Mouse (Mus musculus): ENCODE measurements at regions not wholly inside any gene's neighbourhood (a gene's known extent, or its start where the extent isn't known, plus 50 kb on each side); places are given as distances from the start of the nearest gene placed in this dataset.
A peak's percentile ranks its signal among the peaks of the same experiment; 100 is the strongest.

DNA sequence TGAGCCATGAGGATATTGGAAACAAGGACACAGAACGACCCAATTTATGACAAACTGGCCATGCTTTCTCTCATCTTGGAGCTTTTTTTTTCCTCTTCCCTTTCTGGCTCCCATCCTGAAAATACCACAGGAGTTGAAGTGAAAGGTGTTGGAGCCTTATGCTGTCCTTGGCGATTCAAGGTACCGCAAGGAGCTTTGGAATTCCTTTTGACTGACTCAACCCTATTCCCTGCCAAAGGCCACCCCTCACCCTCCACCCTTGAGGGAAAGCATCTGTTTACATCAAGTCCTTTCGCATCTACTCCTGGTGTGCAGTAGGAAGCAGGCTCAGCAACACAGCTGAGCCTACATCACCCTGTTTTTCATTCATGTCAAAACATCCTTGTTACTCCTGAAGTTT, 208.5 kb downstream of the Rap2a start:
- WGBS: 87% methylated on average over 4 of the region's 4 CpGs
- TF ChIP-seq POLR2A (IDR thresholded peaks at IDR 0.05; ENCODE audit: extremely low read depth, insufficient read depth, low read length): no peak
- no peak for TF ChIP-seq CTCF (IDR thresholded peaks at IDR 0.05; ENCODE audit: low read depth, low read length)
- H3K79me2 ChIP-seq (ENCODE audit: control insufficient read depth, insufficient read depth, low read length): no peaks in the 10 kb centered on the region
- H3K4me1 ChIP-seq (ENCODE audit: control insufficient read depth, insufficient read depth, low read length): no peaks in the 10 kb centered on the region
- DNase-seq (ENCODE audit: extremely low read depth, low read depth, low spot score): no peak
- no peak overlapping the region for H3K9ac ChIP-seq (ENCODE audit: low read depth, low read length)
- H3K27me3 ChIP-seq (ENCODE audit: control insufficient read depth, insufficient read depth, low read length): no peaks in the 10 kb centered on the region
- H3K27ac ChIP-seq (replicated peaks; ENCODE audit: insufficient read depth, low read depth, low read length): no peak overlapping the region
- H3K4me3 ChIP-seq (ENCODE audit: insufficient read depth, low read depth, low read length): no peak overlapping the region
- H3K36me3 ChIP-seq (ENCODE audit: control insufficient read depth, insufficient read depth, low read length): no peaks in the 10 kb centered on the region

DNA sequence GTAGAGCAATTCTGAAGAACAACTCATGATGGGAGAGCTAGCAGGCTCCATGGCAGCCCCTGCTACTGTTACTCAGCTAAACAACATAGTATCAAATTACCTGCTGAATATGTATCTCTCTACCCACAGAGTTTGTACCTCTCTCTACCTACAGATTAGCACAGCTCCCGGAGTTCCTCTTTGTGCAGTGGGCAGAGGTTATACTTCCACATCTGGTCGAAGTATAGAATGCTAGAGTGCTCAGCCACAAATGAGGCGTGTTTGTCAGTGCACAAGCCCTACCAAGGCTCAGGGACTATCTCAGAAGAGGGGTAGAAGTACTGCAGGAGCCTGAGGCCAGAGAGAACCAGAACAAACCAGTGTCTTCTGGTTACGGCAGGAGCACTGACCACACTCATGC, 211.6 kb upstream of the Ipo5 start:
- Histone ChIP-seq H3K4me3 (ENCODE audit: insufficient read depth, low read depth, low read length) (no peak overlapping the region), H3K27me3 (ENCODE audit: control insufficient read depth, insufficient read depth, low read length) (0 out of 2 replicates have a peak, but pooled peaks cover 3% of the 10 kb centered on the region), H3K27ac (replicated peaks; ENCODE audit: insufficient read depth, low read depth, low read length) (no peak overlapping the region), H3K4me1 (ENCODE audit: control insufficient read depth, insufficient read depth, low read length) (no peaks in the 10 kb centered on the region), H3K79me2 (ENCODE audit: control insufficient read depth, insufficient read depth, low read length) (no peaks in the 10 kb centered on the region), H3K36me3 (ENCODE audit: control insufficient read depth, insufficient read depth, low read length) (no peaks in the 10 kb centered on the region), H3K9ac (ENCODE audit: low read depth, low read length) (no peak overlapping the region)
- DNase-seq (ENCODE audit: extremely low read depth, low read depth, low spot score): no peak
- 74% methylated on average over 4 of the region's 4 CpGs for WGBS
- no peak for TF ChIP-seq CTCF (IDR thresholded peaks at IDR 0.05; ENCODE audit: low read depth, low read length)
- TF ChIP-seq POLR2A (IDR thresholded peaks at IDR 0.05; ENCODE audit: extremely low read depth, insufficient read depth, low read length): no peak

DNA sequence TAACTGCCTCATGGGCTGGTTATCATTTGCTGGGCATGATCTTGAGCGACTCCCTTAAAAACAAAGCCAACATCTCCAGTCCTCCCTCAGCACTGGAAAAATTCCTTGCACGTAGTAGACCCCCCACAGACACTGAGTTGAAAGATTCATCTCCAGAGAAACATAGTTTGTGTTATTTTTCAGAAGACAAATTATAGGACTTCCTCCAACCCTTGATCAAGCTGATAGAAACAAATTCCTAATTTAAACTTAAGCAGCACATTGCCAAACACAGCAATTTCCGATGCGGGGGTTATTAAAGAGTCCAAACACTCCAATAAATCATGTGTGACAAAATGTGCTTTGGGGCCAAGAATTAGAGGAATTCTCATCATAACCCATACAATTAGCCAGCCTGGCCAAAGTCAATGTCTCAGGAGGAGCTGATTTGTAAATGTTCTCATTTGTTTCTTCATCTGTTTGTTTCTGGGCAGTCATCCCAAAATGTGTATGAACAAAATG, 205.7 kb upstream of the Ipo5 start:
- Histone ChIP-seq H3K9ac (ENCODE audit: low read depth, low read length) (no peak overlapping the region), H3K79me2 (ENCODE audit: control insufficient read depth, insufficient read depth, low read length) (no peaks in the 10 kb centered on the region), H3K27me3 (ENCODE audit: control insufficient read depth, insufficient read depth, low read length) (no peaks in the 10 kb centered on the region), H3K36me3 (ENCODE audit: control insufficient read depth, insufficient read depth, low read length) (no peaks in the 10 kb centered on the region), H3K4me1 (ENCODE audit: control insufficient read depth, insufficient read depth, low read length) (no peaks in the 10 kb centered on the region), H3K4me3 (ENCODE audit: insufficient read depth, low read depth, low read length) (no peak overlapping the region), H3K27ac (replicated peaks; ENCODE audit: insufficient read depth, low read depth, low read length) (no peak overlapping the region)
- TF ChIP-seq CTCF (IDR thresholded peaks at IDR 0.05; ENCODE audit: low read depth, low read length) (no peak), POLR2A (IDR thresholded peaks at IDR 0.05; ENCODE audit: extremely low read depth, insufficient read depth, low read length) (no peak)
- DNase-seq (ENCODE audit: extremely low read depth, low read depth, low spot score): peak; percentile 33
- WGBS: 77% methylated on average over 4 of the region's 4 CpGs

DNA sequence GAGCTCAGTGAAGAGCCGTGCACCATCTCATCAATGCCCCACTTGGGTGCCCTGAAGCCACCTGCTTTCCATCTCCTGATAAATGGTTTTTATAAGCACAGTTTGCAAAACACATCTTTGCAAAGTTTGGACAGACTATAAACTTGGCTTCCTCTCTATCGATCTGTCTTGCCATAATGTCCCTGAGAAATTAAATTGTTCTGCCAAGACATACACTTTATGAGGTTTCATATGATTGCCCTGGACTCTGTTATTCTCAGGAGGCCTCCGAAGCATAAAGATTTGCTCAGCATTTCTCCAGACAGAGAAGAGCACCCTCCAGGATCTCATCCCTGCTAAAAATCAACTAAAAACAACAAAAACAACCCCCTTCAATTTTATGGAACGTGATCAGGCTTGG, 200.2 kb upstream of the Ipo5 start:
- H3K27me3 ChIP-seq (ENCODE audit: control insufficient read depth, insufficient read depth, low read length): no peaks in the 10 kb centered on the region
- H3K4me3 ChIP-seq (ENCODE audit: insufficient read depth, low read depth, low read length): no peak overlapping the region
- H3K9ac ChIP-seq (ENCODE audit: low read depth, low read length): no peak overlapping the region
- no peak for TF ChIP-seq POLR2A (IDR thresholded peaks at IDR 0.05; ENCODE audit: extremely low read depth, insufficient read depth, low read length)
- TF ChIP-seq CTCF (IDR thresholded peaks at IDR 0.05; ENCODE audit: low read depth, low read length): no peak
- no peaks in the 10 kb centered on the region for H3K79me2 ChIP-seq (ENCODE audit: control insufficient read depth, insufficient read depth, low read length)
- no peaks in the 10 kb centered on the region for H3K36me3 ChIP-seq (ENCODE audit: control insufficient read depth, insufficient read depth, low read length)
- H3K4me1 ChIP-seq (ENCODE audit: control insufficient read depth, insufficient read depth, low read length): no peaks in the 10 kb centered on the region
- no peak overlapping the region for H3K27ac ChIP-seq (replicated peaks; ENCODE audit: insufficient read depth, low read depth, low read length)
- DNase-seq (ENCODE audit: extremely low read depth, low read depth, low spot score): no peak
- 84% methylated on average over 4 of the region's 4 CpGs for WGBS

DNA sequence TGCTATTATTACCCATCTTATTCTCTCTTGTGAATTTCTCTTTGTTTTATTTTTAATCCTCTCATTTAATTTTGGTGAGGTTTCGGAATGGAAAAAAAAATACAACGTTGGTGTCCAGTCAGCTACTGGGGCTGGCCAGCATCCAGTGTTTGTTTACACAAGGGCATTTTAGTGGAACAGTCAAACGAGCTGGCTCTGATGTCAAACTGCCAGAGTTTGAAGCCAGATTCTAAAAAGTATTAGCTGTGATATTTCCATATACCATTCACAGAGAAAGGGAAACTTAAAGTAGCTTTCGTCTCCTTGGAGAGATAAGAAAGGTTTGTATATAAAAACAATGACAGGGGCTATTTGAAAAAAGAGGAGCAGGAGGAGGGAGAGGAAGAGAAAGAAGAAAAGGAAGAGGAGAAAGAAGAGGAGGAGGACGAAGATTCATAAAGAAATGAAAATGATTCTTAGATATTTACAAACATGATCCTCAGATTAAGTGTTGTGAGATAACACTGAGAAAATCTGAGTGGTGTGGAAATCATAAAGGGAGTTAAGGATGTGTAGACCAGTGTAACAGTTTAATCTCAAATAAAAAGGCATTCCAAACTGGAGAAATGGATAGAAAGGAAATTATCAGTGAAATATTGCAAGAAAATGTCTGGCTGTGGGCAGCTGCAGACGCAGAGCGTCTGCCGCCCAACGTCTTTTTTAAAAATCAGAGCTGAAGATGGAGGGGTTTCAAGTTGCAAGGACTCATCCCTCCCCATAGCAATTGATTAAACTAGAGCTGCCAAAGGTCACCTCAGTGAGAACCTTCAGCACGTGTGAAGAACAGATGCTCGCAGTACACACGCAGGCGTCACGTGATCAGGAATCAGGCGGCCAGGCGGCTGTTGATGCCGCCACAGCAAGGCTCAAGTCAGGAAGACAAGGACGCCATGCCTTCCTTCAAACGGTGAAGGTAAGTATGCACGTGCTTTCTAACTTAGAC, 190.3 kb upstream of the Ipo5 start:
- 58% methylated on average over 20 of the region's 20 CpGs for WGBS
- DNase-seq (ENCODE audit: extremely low read depth, low read depth, low spot score): peak; percentile 61
- H3K4me3 ChIP-seq (ENCODE audit: insufficient read depth, low read depth, low read length): no peak overlapping the region
- H3K4me1 ChIP-seq (ENCODE audit: control insufficient read depth, insufficient read depth, low read length): no peaks in the 10 kb centered on the region
- no peak overlapping the region for H3K9ac ChIP-seq (ENCODE audit: low read depth, low read length)
- no peaks in the 10 kb centered on the region for H3K27me3 ChIP-seq (ENCODE audit: control insufficient read depth, insufficient read depth, low read length)
- H3K36me3 ChIP-seq (ENCODE audit: control insufficient read depth, insufficient read depth, low read length): no peaks in the 10 kb centered on the region
- H3K79me2 ChIP-seq (ENCODE audit: control insufficient read depth, insufficient read depth, low read length): no peaks in the 10 kb centered on the region
- no peak overlapping the region for H3K27ac ChIP-seq (replicated peaks; ENCODE audit: insufficient read depth, low read depth, low read length)
- TF ChIP-seq CTCF (IDR thresholded peaks at IDR 0.05; ENCODE audit: low read depth, low read length): no peak

Measured in liver, adult 2 months (tissue).